Mouse (Mus musculus): ENCODE data around the gene Gm5148. TPM values are rescaled to one million over a fixed set of nuclear protein-coding genes. Genes with fewer than 3 reads are reported as not detected.
A peak's percentile ranks its signal among the peaks of the same experiment; 100 is the strongest.

Gm5148 gene
- polyA plus RNA-seq, 1 experiment from 2014 or later, result 11.7 TPM

DNA sequence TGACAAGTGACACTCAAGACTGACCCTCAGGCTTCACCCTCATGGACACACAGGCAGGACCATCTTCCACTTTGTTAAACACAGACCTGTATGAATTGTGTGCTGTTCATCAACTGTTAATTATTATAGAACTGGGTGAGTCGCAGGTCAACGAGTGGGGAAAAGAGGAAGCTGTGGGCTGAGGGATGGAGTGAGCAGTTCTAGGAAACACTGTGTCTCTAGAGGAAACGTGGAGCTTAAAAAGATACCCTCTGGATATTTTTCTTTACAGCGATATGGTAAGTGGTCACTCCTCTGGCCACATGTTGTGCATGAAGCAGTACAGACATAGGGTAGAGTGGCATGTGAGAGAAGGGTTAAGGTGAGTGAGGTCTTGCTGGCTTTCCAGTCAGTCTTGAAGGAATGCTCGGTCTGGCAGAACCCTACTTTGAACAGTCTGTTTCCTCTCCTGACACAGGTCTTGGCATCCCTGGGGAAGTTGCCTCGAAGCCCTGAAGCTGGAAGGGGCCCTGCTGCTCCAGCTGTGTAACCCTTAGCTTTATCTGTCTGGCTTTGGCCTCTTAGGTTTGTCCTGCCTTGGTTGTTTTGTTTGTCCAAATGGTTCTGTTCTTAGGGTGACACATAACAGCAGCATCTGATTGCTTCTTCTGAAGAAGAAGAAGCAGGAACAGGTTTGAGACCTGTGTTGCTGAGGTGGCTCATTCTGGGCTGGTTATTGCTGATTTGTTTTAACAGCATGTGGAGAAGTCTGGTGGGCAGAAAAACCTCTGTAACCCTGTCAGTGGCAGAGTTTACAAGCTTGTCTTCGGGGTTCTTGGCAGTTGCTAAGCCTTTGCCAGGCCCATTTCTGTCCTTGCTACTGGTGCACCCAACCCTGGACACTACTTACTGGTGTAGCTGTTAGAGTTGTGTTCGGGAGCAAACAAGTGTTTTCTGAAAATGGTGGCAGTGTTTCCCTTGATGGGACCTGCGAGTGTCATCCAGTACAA lies 4.1 kb upstream of the Gm5148 start:
- no peaks in the 10 kb centered on the region for H3K36me3 ChIP-seq (ENCODE audit: insufficient read depth, low read length)
- no peak overlapping the region for H3K4me3 ChIP-seq (ENCODE audit: low read depth, low read length)
- no peak for DNase-seq (ENCODE audit: low spot score)
- no peaks in the 10 kb centered on the region for H3K27me3 ChIP-seq (replicated peaks; ENCODE audit: insufficient read depth, low read length)
- no peak for ATAC-seq
- 55% methylated on average over 9 of the region's 9 CpGs for WGBS
- no peak overlapping the region for H3K4me2 ChIP-seq (replicated peaks; ENCODE audit: low read depth, low read length)
- H3K9ac ChIP-seq (replicated peaks; ENCODE audit: low read depth), result no peak overlapping the region
- H3K4me1 ChIP-seq (ENCODE audit: insufficient read depth, low read depth, low read length), result peaks cover 21% of the 10 kb centered on the region; the same call in 1 of the 2 replicates
- TF ChIP-seq CTCF (IDR thresholded peaks at IDR 0.05) (no peak), EP300 (IDR thresholded peaks at IDR 0.05) (no peak)
- no peak overlapping the region for H3K27ac ChIP-seq (ENCODE audit: low read length)
- H3K9me3 ChIP-seq (ENCODE audit: low read length), result no peaks in the 10 kb centered on the region

DNA sequence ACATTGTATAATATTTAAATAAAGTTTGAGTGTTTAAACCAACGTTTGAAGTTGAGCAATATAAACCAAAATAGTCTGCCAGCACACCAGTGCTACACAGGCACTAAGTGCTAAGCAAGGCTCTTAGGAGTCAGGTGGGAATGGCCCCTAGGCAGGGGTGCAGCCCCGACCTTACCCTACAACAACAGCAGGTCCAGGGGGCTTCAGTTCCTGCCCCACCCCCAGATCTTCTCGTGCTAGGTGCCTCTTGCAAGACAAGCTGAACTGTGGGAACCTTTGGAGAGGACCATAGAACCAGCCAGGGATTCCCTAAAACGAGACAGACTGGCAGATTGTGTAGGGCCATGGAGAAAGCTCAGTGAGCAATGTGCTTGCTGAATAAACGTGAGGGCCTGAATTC lies 3.1 kb upstream of the Gm5148 start:
- DNase-seq (ENCODE audit: low spot score), result peak; percentile 57
- Histone ChIP-seq H3K4me2 (replicated peaks; ENCODE audit: low read depth, low read length) (no peak overlapping the region), H3K9ac (replicated peaks; ENCODE audit: low read depth) (no peak overlapping the region), H3K4me3 (ENCODE audit: low read depth, low read length) (no peak overlapping the region), H3K36me3 (ENCODE audit: insufficient read depth, low read length) (no peaks in the 10 kb centered on the region), H3K9me3 (ENCODE audit: low read length) (no peaks in the 10 kb centered on the region), H3K4me1 (ENCODE audit: insufficient read depth, low read depth, low read length) (peaks cover 21% of the 10 kb centered on the region; the same call in 1 of the 2 replicates), H3K27me3 (replicated peaks; ENCODE audit: insufficient read depth, low read length) (no peaks in the 10 kb centered on the region), H3K27ac (ENCODE audit: low read length) (no peak overlapping the region)
- no peak for ATAC-seq
- WGBS, result 58% methylated on average over 5 of the region's 5 CpGs
- TF ChIP-seq EP300 (IDR thresholded peaks at IDR 0.05) (peak; percentile 35; the same call in 1 of the 2 replicates), CTCF (IDR thresholded peaks at IDR 0.05) (no peak)

DNA sequence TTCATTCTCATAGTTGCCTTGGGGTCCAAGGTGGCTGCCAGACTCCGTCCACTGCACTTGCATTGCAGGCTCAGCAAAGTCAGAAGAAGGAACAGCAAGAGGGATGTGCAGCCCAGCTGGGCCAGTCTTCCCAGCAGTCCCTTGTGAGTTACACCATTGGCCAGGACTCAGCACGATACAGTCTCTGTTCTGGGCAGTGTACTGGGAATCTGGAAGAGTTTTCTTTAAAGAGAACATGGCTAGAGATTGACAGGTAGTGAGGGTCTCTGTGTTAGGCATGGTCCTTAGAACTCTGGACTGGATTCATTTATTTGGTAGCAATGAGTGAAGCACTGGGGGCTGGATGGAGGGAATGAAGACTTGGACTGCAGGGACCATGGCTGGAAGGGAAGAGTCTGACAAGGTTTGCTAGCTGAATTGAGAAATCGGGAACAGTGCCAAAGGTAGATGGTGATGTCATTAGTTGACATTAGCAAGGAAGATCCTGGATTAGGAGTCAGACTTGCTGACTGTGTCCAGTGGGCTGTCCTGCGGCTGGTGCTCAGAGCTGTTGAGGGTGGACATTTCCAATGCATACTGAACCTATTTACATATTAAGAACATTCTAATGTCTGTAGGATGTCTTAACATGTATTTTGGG lies 2.3 kb upstream of the Gm5148 start:
- 62% methylated on average over 4 of the region's 4 CpGs for WGBS
- H3K27me3 ChIP-seq (replicated peaks; ENCODE audit: insufficient read depth, low read length), result no peaks in the 10 kb centered on the region
- no peak overlapping the region for H3K9ac ChIP-seq (replicated peaks; ENCODE audit: low read depth)
- H3K27ac ChIP-seq (ENCODE audit: low read length), result no peak overlapping the region
- no peaks in the 10 kb centered on the region for H3K36me3 ChIP-seq (ENCODE audit: insufficient read depth, low read length)
- peaks cover 21% of the 10 kb centered on the region; the same call in 1 of the 2 replicates for H3K4me1 ChIP-seq (ENCODE audit: insufficient read depth, low read depth, low read length)
- TF ChIP-seq CTCF (IDR thresholded peaks at IDR 0.05), result no peak
- H3K4me2 ChIP-seq (replicated peaks; ENCODE audit: low read depth, low read length), result no peak overlapping the region
- DNase-seq (ENCODE audit: low spot score), result peak; percentile 68
- H3K9me3 ChIP-seq (ENCODE audit: low read length), result no peaks in the 10 kb centered on the region
- no peak overlapping the region for H3K4me3 ChIP-seq (ENCODE audit: low read depth, low read length)
- no peak for ATAC-seq

DNA sequence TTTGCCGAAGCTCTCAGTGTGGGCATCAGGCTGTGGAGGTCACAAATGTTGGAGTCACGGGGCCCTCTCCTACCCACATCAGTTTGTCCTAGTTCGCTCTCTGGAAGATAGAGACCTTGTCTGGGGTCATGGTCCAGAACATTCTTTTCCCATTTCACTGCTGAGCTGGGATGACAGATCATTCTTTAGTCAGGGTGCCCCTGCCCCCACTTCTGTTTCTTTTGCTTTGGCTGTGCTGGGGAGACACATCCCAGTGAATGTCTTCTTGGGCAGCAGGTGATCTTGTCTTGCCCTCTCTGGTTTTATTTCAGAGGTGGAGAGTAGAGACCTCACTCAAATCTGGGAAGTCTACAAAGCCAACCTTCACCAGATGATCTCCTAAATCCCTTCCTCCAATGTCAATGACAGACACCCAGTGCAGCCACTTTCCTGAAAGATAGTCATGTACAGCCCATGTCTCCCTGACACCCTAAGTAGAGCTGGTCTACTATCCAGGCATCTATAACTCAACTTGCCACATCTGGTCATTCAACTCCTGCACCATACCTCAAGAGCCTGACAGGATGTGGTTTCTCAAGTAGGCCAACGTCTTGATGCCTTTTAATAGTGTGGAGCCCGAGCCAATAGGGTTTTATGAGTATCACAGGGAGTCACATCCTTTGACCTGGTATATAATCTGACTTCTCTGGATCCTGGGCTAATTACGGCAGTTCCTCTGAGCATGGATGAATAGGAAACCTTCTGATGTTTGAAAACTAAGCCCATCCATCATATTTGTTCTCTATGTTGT lies 851 bp upstream of the Gm5148 start:
- H3K4me1 ChIP-seq (ENCODE audit: insufficient read depth, low read depth, low read length), result peaks cover 21% of the 10 kb centered on the region; the same call in 1 of the 2 replicates
- TF ChIP-seq EP300 (IDR thresholded peaks at IDR 0.05) (no peak), CTCF (IDR thresholded peaks at IDR 0.05) (no peak)
- no peak for ATAC-seq

DNA sequence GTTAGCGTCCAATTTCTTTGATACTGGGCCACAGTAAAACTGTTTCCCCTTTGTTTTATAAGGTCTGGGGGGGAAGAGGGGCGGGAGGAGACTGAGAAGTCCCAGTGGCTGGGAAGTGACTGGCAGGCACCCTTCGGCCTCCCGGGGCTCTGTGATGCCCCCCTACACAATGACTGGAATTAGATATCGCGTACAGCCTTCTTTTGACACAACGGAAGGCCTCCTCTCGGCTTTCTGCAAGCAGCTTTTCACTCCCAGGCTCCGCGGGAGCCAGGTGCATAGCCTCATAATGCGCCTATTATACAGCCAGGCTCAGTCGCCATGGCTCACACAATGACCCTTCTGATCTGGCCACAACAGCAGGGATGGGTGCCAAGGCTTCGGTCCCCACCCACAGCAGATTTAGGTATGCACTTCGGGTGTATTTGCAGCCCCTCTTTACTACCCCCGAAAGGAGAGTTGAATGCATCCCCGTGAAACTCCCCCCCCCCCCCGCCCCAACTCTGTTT lies 574 bp downstream of the Gm5148 start:
- DNase-seq (ENCODE audit: low spot score) (no peak), ATAC-seq (peak; percentile 63)
- peak overlapping the region; percentile 39 for H3K9ac ChIP-seq (replicated peaks; ENCODE audit: low read depth)
- no peaks in the 10 kb centered on the region for H3K9me3 ChIP-seq (ENCODE audit: low read length)
- H3K4me1 ChIP-seq (ENCODE audit: insufficient read depth, low read depth, low read length), result peaks cover 14% of the 10 kb centered on the region; the same call in 1 of the 2 replicates
- H3K36me3 ChIP-seq (ENCODE audit: insufficient read depth, low read length), result no peaks in the 10 kb centered on the region
- no peaks in the 10 kb centered on the region for H3K27me3 ChIP-seq (replicated peaks; ENCODE audit: insufficient read depth, low read length)
- peak overlapping the region; percentile 21 for H3K4me3 ChIP-seq (ENCODE audit: low read depth, low read length)
- no peak for TF ChIP-seq CTCF (IDR thresholded peaks at IDR 0.05)
- TF ChIP-seq EP300 (IDR thresholded peaks at IDR 0.05), result no peak
- peak overlapping the region; percentile 94 for H3K27ac ChIP-seq (ENCODE audit: low read length)
- peak overlapping the region; percentile 56 for H3K4me2 ChIP-seq (replicated peaks; ENCODE audit: low read depth, low read length)
- 5% methylated on average over 16 of the region's 17 CpGs for WGBS

More for the DNA sequence above, 851 bp upstream of the Gm5148 start:
- 69% methylated on average over 6 of the region's 6 CpGs for WGBS
- no peaks in the 10 kb centered on the region for H3K27me3 ChIP-seq (replicated peaks; ENCODE audit: insufficient read depth, low read length)
- peak overlapping the region; percentile 56 for H3K4me2 ChIP-seq (replicated peaks; ENCODE audit: low read depth, low read length)
- peak overlapping the region; percentile 94 for H3K27ac ChIP-seq (ENCODE audit: low read length)
- no peak overlapping the region for H3K9ac ChIP-seq (replicated peaks; ENCODE audit: low read depth)
- no peaks in the 10 kb centered on the region for H3K36me3 ChIP-seq (ENCODE audit: insufficient read depth, low read length)
- no peak for DNase-seq (ENCODE audit: low spot score)
- no peaks in the 10 kb centered on the region for H3K9me3 ChIP-seq (ENCODE audit: low read length)
- H3K4me3 ChIP-seq (ENCODE audit: low read depth, low read length), result no peak overlapping the region

All from lung, postnatal 0 days (tissue).